Mouse (Mus musculus) G1E-ER4 (cell line): ENCODE results near the gene Mrfap1. TPM values are rescaled to one million over a fixed set of nuclear protein-coding genes. Genes with fewer than 3 reads are reported as not detected.
"Not testable (repeated sequence)": the region's sequence is repeated elsewhere in the genome, so short reads cannot be mapped to it uniquely, and the experiment has no call there.

Source experiments
- GATA1 ChIP-seq: IDR thresholded peaks from one replicate; pipeline ENCODE4 v1.8.0; 2012; ENCODE audit warnings: low read length, inconsistent platforms
- polyA plus RNA-seq: library from polyadenylated mRNA; stranded (reverse); fragments of >175 nt; gene quantifications from 2 replicates; pipeline ENCODE4 v1.2.3, GENCODE M21; 2012

Gene Mrfap1
- polyA plus RNA-seq: 155 and 208 TPM in 2 replicates

- TF ChIP-seq GATA1: not testable (repeated sequence)
These were observed at the start of gene Mrfap1 for GRCm38 (mm10) chr5:36796296-36797014. Mrfap1 (minus strand) TSS chr5:36796772.

DNA sequence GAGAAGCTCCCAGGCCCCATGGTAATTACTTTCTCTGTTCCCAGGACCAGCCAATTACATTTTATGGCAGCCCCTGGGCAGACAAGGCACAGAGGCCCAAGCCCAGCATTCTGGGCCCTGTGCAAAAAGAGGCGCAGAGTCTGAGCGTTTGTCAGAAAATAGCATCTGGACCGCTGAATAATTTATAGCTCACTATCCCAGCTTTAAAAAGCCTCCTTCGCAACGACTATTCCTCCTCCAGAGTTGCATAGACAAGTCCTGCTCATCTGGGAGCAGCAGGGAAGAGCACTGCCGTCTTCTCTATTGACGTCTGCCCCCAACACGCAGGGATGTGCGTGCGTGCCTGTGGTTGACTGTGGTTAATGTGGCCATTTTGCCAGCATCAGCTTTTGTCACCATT is 47.9 kb upstream of the Mrfap1 start:
- TF ChIP-seq GATA1: no peak

DNA sequence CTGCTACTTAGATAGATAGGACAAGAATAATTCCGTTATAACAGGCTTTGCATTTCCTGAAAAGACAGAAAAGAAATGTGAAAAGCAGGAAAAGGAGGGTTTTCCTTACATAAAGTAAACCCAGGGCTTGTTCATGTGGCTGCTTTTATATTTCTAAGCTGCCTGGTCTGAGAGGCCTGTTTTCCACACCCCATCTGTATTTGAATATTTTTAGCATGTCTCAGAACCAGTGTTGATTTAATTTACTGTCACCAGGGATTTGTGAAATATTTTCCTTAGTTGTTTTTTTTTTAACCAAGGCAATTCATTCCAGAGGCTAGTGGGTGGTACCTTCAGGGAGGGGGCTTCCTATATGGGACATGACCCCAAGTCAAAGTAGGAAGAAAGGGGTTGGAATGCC is 45.1 kb upstream of the Mrfap1 start:
- TF ChIP-seq GATA1: no peak

GRCm38 (mm10) chr5:36840092-36840491 is 43.5 kb upstream of the Mrfap1 start:
- TF ChIP-seq GATA1: no peak

DNA sequence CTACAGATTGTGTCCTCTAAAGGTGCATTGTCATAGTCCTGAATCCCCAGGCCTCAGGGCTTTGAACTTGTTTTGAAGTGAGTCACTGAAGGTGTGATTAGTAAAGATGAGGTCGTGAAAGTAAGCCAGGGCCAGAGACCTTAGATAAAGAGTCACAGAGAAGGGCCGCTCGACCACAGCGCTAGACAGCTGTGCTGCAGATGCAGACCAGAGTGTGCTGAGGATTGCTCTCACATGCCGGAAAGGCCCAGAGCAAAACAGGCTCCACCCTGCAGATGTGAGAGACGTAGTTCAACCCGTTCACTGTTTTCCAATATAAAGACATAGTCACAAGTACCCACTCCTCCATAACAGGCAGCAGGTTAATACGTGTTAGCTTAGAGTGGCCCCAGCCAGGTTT is 43.0 kb upstream of the Mrfap1 start:
- no peak for TF ChIP-seq GATA1

- TF ChIP-seq GATA1: no peak
These were observed 42.5 kb upstream of the Mrfap1 start for GRCm38 (mm10) chr5:36839032-36839431.

GRCm38 (mm10) chr5:36835933-36836332 is 39.4 kb upstream of the Mrfap1 start:
- no peak for TF ChIP-seq GATA1

GRCm38 (mm10) chr5:36831272-36831671 is 34.7 kb upstream of the Mrfap1 start:
- TF ChIP-seq GATA1: no peak

DNA sequence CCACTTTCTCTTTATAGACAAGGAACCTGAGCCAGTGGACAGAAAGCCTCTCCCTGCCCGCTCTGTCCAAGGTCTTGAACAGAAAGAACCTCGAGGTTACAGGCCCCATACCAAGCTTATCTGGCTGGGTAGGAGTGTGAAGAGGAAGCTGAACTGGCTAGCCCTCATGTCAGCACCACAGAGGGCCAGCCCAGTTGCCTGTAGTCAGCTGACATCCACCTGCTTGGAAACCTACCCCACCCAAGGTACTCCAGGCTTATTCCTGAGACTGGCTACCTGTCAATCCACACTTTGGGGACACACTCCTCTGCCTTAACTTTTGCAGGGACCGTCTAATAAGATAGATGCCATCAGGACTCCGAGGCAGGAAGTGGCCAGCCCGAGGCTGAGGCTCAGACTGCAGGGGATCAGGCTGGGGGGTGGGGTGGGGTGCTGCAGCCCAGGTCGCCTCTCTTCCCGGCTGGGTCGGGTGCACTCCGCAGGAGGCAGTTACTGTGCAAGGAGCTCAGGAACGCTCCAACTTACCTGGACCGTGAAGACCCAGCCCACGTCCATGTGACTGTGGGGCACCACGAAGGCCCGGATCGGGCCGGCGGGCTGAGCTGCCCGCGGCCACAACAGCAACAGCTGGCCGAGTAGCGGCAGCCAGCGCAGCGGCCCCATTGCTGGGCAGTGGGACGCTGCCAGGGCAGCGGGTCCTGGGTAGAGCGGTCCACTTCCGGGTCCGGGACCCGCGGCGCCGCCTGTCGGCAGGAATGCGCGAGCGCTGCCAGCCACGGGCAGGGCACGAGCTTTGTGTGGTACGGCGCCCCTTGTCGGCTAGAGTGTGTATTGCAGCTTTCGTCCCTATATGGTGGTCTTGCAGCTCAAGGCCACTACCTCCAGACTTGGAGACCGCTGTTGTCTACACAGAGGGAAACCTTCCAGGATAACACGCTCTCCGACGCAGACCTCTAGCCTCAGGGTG is 33.6 kb upstream of the Mrfap1 start, which contains the start of gene Man2b2:
Man2b2 (minus strand) TSS at position 741 of the 967 bp plus-strand sequence.
- no peak for TF ChIP-seq GATA1

DNA sequence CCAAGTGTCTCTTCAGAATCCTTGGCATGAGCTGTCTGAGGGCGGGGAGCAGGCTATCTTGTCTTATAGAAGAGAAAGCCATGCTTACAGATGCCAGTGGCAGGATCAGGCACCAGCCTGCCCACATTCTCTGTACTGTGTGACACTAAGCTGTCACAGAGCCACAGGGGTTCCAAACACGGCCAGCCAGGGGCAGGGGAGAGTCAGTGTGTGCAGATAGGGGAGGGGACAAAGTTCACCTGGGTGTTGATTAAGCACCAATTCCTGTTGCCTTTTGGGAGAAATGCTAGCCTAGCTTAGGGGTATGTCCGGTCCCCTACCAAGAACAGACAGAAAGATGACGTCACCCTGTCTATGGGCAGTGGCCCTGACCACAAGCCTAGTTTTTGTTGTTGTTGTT is 32.5 kb upstream of the Mrfap1 start:
- no peak for TF ChIP-seq GATA1

DNA sequence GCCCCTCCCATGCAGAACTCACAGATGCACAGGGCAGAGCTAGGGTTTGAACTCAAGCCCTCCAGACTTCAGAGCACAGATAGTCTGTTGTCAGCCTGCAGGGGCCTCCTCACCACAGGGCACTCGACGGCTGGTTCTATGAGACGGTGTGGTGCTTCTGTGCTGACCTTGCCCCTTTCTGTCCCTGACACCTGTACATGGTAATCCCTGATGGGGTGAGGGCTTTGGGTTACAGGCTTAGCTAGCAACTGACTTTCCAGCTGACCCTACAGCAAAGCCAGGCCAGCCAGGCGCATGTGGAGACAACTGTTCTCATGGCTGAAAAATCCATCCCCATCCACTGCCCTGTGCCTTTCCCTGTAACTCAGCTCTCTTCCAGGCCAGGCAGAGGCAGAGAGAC is 26.3 kb upstream of the Mrfap1 start:
- no peak for TF ChIP-seq GATA1

DNA sequence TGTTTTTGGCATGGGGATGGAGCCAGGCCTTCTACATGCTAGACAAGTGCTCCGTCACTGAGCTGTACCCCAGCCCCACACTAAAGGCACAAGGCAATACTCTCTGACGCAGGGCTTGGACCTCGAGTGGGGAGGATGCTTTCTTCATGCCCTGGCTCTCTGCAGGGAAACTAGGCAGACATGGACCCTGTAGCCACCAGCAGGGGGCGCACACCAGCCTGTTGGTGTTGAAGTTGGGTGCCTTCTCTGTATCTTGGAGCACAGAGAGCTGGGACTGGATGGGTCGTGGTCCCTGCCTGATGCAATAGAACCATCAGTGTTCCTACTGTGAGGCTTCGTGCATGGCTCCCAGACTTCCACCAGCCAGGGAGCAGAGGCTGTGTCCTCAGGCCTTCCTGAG is 23.6 kb upstream of the Mrfap1 start:
- no peak for TF ChIP-seq GATA1

- TF ChIP-seq GATA1: no peak
These were observed 23.2 kb upstream of the Mrfap1 start for GRCm38 (mm10) chr5:36819742-36820141.

GRCm38 (mm10) chr5:36817738-36818137 is 21.2 kb upstream of the Mrfap1 start:
- TF ChIP-seq GATA1: no peak

- TF ChIP-seq GATA1: no peak
These were observed 18.0 kb upstream of the Mrfap1 start for GRCm38 (mm10) chr5:36814554-36814953.

DNA sequence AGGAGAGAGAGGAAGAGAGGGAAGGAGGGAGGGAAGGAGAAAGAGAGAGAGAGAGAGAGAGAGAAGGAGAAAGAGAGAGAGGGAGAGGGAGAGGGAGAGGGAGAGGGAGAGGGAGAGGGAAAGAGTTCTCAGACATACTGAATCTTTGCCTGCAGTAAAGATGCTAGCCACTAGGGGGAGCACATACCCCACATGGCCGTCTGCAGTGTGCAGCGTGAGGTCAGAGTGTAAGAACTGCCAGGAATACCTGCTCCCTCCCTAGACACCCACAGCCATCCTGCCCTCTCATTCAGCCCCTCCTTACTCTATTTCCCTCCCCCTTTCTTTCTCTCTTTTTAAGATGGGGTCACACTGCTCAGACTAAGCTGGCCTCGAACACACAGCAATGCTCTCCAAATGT is 14.8 kb upstream of the Mrfap1 start:
- TF ChIP-seq GATA1: no peak
